Mouse (Mus musculus) hematopoietic stem cell, adult 5-6 weeks (primary cell): ENCODE measurements around the gene Man2b1. TPM values are rescaled to one million over a fixed set of nuclear protein-coding genes. Genes with fewer than 3 reads are reported as not detected.
"Not testable (repeated sequence)": the region's sequence is repeated elsewhere in the genome, so short reads cannot be mapped to it uniquely, and the experiment has no call there.

Source experiments
- ATAC-seq, 2 experiments: fragments of 125-278 bp in 1 of 2; replicated peaks in 1 of 2; 2 replicates each; pipeline ENCODE4 v1.8.0; 2016 to 2017; ENCODE audit warnings: inconsistent platforms in 2 of 2, mild to moderate bottlenecking in 2 of 2, moderate number of reproducible peaks in 2 of 2, low read depth in 1 of 2, moderate TSS enrichment in 1 of 2; ENCODE audit not compliant: low FRiP score in 2 of 2, poor library complexity in 2 of 2, severe bottlenecking in 2 of 2, insufficient read depth in 1 of 2, low TSS enrichment in 1 of 2
- total RNA-seq: library from RNA; stranded (forward); fragments of 172-1452, 232-1000 nt; gene quantifications from 2 replicates; pipeline ENCODE4 v1.2.3, GENCODE M21; 2017

The Man2b1 gene
- total RNA-seq, 1 experiment from 2014 or later: 55.0 TPM

DNA sequence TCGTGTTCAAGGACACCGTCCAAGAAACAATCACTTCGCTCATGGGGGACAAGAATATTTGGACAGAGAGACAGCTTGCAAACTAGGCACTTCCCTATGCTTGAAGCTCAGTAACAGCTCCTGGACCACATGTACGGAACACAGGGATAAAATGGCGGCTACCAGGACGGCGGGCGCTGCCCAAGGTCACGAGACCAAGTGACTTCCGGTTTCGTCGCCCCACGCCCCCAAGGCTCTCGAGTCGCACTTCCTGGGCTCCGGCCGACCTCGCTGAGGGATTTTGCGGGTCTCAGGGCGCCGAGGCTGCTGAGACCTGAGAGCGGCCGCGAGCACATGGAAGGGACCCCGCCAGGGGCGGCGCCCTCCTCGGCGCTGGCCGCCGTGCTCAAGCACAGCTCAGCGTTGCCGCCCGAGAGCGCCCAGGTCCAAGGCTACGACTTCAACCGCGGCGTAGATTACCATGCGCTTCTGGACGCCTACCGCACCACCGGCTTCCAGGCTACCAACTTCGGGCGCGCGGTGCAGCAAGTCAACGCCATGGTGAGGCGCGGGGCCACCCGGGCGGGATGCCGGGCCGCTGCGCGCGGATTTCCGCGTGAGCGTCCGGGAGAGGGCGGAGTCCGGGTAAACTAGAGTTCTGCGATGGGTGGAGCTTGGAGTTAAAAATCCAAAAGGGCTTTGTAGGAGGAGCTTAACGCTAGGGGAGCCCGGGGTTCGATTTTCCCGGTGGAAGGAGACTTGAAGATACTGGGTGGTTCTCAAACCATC lies 11.4 kb upstream of the Man2b1 start, which contains the start of gene Dhps:
Gene Dhps (plus strand): TSS at position 244 of the 768 bp plus-strand sequence.
- peak; percentile 89 to 91 for ATAC-seq

GRCm38 (mm10) chr8:85072364-85072929 lies 10.6 kb upstream of the Man2b1 start:
- ATAC-seq: 0 out of 4 replicates have a peak, but pooled peaks of 1 of the 2 experiments have one; percentile 2

GRCm38 (mm10) chr8:85073041-85073612 lies 9.9 kb upstream of the Man2b1 start:
- no peak for ATAC-seq

- ATAC-seq: no peak
Measured at GRCm38 (mm10) chr8:85074167-85074566, 8.9 kb upstream of the Man2b1 start.

DNA sequence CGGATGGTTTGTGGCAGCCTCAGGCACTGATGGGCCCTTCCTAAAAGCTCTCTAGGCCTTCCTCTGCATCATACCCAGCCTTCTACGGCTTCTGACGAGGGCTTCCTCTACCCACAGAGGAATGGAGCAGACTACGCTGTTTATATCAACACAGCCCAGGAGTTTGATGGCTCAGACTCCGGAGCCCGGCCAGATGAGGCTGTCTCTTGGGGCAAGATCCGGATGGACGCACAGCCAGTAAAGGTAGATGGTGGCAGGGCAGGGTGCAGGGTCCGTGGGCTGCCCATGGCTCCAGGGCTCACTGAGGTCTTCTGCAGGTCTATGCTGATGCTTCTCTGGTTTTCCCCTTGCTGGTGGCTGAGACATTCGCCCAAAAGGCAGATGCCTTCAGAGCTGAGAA lies 8.5 kb upstream of the Man2b1 start:
- ATAC-seq: no peak

DNA sequence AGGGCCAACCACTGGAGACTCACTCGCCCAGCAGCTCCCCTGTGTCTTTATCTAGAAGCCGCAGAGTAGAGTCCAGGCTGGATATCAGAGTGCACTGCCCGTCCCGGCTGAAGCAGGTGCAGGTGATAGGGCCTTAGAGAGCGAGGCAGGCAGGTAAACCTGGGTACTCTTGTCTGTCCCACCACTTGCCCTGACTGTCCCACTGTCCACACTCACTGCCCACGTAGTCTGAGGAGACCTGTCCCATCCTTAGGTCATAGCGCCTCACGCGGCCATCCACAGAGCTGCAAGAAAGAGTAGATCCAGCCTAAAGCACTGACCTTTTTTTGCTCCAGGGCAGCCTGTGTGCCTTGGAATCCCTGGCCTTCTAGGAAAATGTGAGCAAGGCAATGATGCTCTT lies 7.1 kb upstream of the Man2b1 start:
- no peak for ATAC-seq

DNA sequence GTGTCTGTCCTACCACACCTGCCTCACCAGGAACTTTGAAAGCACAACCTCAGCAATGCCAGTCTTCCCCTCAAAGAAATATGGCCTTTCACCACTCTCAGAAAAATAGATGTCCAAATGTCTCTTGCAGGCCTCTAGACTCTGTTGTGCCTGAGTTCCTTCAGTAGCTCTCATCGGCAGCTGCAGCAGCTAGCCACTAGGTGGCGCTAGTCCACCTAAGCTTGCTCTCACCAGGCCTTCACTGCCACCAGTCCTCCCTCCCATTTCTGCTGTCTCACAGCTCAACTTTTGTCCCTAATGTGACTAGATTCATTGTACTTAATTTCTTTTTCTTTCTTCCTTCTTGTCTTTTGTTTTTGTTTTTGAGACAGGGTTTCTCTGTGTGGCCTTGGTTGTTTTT lies 6.1 kb upstream of the Man2b1 start:
- ATAC-seq: peak; percentile 48 to 61; a peak in 2 of 4 replicates

GRCm38 (mm10) chr8:85080214-85080531 lies 2.9 kb upstream of the Man2b1 start:
- no peak for ATAC-seq

- ATAC-seq: no peak
Measured at GRCm38 (mm10) chr8:85080532-85081215, 2.4 kb upstream of the Man2b1 start, which contains the start of gene Wdr83os. TSS of gene Wdr83os (plus strand) at chr8:85080740.

DNA sequence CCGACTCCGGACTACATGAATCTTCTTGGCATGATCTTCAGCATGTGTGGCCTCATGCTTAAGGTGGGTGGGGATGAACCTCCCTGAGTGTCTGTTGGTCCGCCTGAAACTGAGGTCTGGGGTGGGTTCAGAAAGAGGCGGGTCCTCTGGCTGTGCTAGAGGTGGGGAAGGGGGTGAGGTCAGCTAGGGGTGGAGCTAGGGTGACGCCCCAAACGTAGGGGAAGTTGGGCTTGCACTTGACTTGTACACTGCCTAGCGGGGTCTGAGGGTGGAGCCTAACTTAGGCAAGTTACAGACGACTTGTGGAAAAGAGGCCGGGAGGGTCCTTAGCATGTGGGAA lies 1.9 kb upstream of the Man2b1 start, which contains the start of gene Wdr83:
Gene Wdr83 (minus strand): TSS at position 91 of the 340 bp plus-strand sequence.
- peak; percentile 66 to 67 for ATAC-seq

DNA sequence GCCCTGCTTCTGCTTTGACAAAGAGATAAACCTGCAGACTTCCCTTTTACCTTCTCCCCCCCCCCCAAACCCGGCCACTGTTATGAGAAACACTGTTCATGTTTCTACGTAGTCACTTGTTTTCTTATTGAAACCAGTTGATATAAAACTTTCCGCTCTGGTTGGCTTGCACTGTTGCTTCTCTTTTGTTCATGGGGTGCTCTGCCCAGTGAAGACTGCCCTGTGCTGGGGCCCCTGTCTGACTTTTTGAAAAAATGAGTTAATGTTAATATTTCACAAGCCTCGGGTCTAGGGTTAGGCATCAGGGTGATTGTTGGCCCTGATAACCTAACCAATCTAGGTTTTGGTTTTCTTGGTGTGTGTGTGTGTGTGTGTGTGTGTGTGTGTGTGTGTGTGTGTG lies 901 bp upstream of the Man2b1 start:
- not testable (repeated sequence) for ATAC-seq

DNA sequence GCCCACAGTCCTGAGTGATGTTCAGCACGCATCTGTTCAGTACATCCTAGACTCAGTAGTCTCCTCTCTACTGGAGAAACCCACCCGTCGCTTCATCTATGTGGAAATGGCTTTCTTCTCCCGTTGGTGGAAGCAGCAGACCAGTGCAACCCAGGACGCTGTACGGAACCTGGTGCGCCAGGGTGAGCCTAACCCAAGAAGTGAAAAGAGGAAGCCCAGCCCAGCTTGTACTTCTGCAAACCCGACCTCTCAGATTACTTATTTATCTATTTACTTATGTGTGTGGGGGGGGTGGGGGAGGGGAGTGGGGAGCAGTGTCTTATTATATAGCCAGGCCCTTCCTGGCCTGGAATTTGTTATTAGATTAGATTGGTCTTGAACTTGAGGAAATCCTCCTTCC lies 1.6 kb downstream of the Man2b1 start:
- ATAC-seq: peak in 1 of 2 experiments; percentile 14; a peak in 1 of 4 replicates

DNA sequence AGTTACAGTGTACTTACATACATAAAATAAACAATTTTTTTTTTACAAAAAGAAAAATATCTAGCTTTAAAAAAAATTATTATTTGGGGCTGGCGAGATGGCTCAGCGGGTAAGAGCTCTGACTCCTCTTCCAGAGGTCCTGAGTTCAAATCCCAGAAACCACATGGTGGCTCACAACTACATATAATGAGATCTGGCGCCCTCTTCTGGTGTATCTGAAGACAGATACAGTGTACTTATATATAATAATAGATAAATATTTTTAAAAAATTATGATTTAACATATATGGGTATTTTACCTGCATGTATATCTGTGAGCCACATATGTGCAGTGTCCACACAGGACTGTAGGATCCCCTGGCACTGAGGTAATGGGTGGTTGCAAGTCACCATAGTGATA lies 3.2 kb downstream of the Man2b1 start:
- no peak for ATAC-seq

- ATAC-seq: no peak
Measured at GRCm38 (mm10) chr8:85088771-85089170, 5.7 kb downstream of the Man2b1 start.

GRCm38 (mm10) chr8:85090856-85091255 lies 7.8 kb downstream of the Man2b1 start:
- no peak for ATAC-seq

GRCm38 (mm10) chr8:85091526-85092090 lies 8.5 kb downstream of the Man2b1 start:
- ATAC-seq: no peak

- ATAC-seq: no peak
Measured at GRCm38 (mm10) chr8:85095051-85095450, 12.0 kb downstream of the Man2b1 start.

DNA sequence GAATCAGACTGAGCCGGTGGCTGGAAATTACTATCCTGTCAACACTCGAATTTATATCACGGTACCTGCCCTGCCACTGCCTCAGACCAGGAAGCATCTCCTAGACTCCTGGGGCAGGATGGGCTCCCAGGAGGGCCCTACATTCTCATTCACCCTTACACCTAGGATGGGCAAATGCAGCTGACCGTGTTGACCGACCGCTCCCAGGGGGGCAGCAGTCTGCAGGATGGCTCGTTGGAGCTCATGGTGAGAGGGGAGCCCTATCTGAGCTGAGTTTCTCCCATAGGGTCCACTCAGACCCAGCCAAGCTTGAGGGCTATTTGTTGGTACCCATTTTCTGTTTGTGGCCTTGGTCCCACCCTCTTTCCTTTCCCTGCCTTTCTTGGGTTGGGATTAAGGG lies 12.5 kb downstream of the Man2b1 start:
- no peak for ATAC-seq
